Mouse (Mus musculus) liver, embryonic 12.5 days (tissue): ENCODE results near the gene Gm9903. TPM values are rescaled to one million over a fixed set of nuclear protein-coding genes. Genes with fewer than 3 reads are reported as not detected.

ENCODE experiments used
- ATAC-seq: fragments of 200-750 bp; cut with Nextera tagmentation; 2 replicates; pipeline ENCODE4 v1.8.0; 2017; ENCODE audit warnings: moderate number of reproducible peaks, mild to moderate bottlenecking, moderate library complexity
- H3K27ac ChIP-seq: fragments of 300-500 bp; sonication (generic); 2 replicates; pipeline ENCODE4 v1.5.1; 2016; ENCODE audit warnings: mild to moderate bottlenecking
- H3K27me3 ChIP-seq: fragments of 300-500 bp; sonication (generic); replicated peaks from 2 replicates; pipeline ENCODE4 v1.6.1; 2016; ENCODE audit warnings: mild to moderate bottlenecking, moderate library complexity
- H3K36me3 ChIP-seq: fragments of 300-500 bp; sonication (generic); 2 replicates; pipeline ENCODE4 v1.6.1; 2016; ENCODE audit warnings: mild to moderate bottlenecking, moderate library complexity
- H3K4me1 ChIP-seq: fragments of 300-500 bp; sonication (generic); 2 replicates; pipeline ENCODE4 v1.6.1; 2016
- H3K4me2 ChIP-seq: fragments of 300-500 bp; sonication (generic); 2 replicates; pipeline ENCODE4 v1.6.1; 2016; ENCODE audit warnings: mild to moderate bottlenecking, moderate library complexity
- H3K4me3 ChIP-seq: fragments of 300-500 bp; sonication (generic); 2 replicates; pipeline ENCODE4 v1.5.1; 2016; ENCODE audit warnings: mild to moderate bottlenecking, moderate library complexity
- H3K9ac ChIP-seq: fragments of 300-500 bp; sonication (generic); 2 replicates; pipeline ENCODE4 v1.6.1; 2016; ENCODE audit warnings: mild to moderate bottlenecking, moderate library complexity
- H3K9me3 ChIP-seq: fragments of 300-500 bp; sonication (generic); replicated peaks from 2 replicates; pipeline ENCODE4 v1.6.1; 2016; ENCODE audit warnings: mild to moderate bottlenecking, moderate library complexity
- WGBS: fragments of 180-500 bp; shearing (Covaris S2); methylation state at CpG from one replicate; pipeline ENCODE4 v1.1.7; 2016; ENCODE audit not compliant: insufficient replicate concordance; 5-methylcytosine and 5-hydroxymethylcytosine counted together
- polyA plus RNA-seq: library from polyadenylated mRNA; unstranded; fragments of >200 nt; fragmentation: Nextera tagmentation; extraction: Ambion mirVana; gene quantifications from 2 replicates; pipeline ENCODE4 v1.2.1, GENCODE M21; 2016

The Gm9903 gene
- polyA plus RNA-seq, 1 experiment from 2014 or later: 0.11 TPM

DNA sequence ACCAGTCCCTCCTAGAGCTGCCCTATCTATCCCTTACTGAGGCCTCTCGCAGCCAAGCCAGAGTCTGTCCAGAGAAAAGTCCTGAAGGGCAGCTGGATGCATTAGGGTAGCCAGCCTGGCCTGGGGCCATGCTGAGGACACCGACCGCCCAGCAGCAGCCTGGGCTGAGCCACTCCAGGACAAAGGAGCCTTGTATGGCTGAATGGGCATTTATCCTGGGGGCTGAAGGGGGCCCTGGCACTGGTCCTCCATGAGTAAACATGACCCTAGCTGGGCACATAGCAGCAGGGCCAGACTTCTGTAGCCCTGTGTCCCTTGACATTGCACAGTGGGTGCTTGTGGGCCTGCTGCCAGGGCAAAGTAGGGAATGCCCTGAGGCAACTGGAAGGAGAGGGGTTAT lies 44.7 kb downstream of the Gm9903 start:
- 90% methylated on average over 3 of the region's 3 CpGs for WGBS
- Histone ChIP-seq H3K27ac (no peak overlapping the region), H3K9ac (no peak overlapping the region), H3K4me1 (peaks cover 6% of the 10 kb centered on the region; the same call in 1 of the 2 replicates), H3K36me3 (peaks cover 49% of the 10 kb centered on the region), H3K27me3 (no peaks in the 10 kb centered on the region), H3K4me3 (no peak overlapping the region), H3K4me2 (no peak overlapping the region), H3K9me3 (no peaks in the 10 kb centered on the region)
- 0 out of 2 replicates have a peak, but pooled peaks have one; percentile 15 for ATAC-seq

DNA sequence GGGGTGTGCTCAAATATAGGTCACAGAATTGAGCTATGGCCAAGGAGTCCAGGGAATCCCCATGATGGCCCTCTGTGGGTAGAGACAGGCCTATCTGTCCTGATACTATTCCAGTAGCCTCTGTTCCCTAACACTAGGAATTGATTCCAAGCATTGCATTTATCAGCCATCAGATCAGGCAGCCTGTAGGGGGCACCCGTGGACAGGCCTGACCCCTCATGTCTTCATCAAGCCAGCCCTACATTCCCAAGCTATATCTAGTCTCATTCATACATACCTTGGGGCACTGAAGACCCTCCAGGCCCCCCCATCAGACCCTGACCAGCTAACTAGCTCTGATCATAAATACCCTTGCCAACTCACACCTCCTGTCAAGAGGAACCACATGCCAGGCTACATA lies 46.2 kb downstream of the Gm9903 start:
- peaks cover 34% of the 10 kb centered on the region for H3K36me3 ChIP-seq
- H3K27ac ChIP-seq: no peak overlapping the region
- H3K27me3 ChIP-seq: no peaks in the 10 kb centered on the region
- H3K4me1 ChIP-seq: peaks cover 14% of the 10 kb centered on the region
- no peak for ATAC-seq
- H3K9me3 ChIP-seq: no peaks in the 10 kb centered on the region
- no peak overlapping the region for H3K4me3 ChIP-seq
- no peak overlapping the region for H3K4me2 ChIP-seq
- WGBS: 4% methylated on average over 1 of the region's 1 CpGs
- H3K9ac ChIP-seq: no peak overlapping the region

DNA sequence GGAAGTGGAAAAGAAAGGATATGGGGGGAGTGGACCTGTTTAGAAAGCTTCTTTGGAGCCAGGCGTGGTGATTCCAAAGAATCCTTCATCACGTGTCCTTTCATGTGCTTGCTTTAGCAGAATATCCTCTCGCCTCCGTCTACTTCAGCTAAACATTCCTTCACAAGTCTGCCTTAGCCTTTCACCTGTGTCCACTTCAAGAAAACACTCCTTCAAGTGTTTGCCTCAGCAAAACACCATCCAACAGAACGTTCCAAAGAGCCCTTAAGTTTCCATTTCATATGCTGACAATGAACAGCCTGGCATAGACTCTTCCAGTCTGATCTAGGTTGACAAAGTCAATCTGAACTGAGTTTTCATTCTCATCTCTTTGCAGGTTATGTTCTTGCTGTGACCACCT lies 48.5 kb downstream of the Gm9903 start:
- no peak overlapping the region for H3K27ac ChIP-seq
- H3K4me3 ChIP-seq: no peak overlapping the region
- no peak overlapping the region for H3K4me2 ChIP-seq
- H3K9ac ChIP-seq: no peak overlapping the region
- peaks cover 11% of the 10 kb centered on the region for H3K36me3 ChIP-seq
- no peaks in the 10 kb centered on the region for H3K9me3 ChIP-seq
- no peaks in the 10 kb centered on the region for H3K27me3 ChIP-seq
- WGBS: 74% methylated on average over 5 of the region's 5 CpGs
- ATAC-seq: no peak
- H3K4me1 ChIP-seq: peaks cover 34% of the 10 kb centered on the region

DNA sequence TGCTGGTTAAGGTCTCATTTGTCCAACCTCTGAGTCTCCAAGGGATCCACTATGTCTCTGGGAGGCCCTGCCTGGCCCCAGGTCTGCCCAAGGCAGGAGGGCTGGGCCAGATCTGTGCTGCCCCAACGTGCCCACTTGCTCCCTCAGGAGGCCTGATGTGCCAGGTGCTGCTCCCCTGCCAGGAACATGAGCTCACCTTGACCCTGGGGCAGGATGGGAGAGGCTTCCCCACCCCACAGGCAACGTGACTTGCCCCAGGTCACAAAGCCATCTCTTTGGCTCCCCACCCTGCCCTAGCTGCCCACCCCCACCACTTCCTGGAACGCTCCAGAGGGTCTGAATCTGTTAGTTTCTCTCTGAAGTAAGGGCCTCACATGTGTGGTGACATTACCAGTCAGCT lies 51.3 kb downstream of the Gm9903 start:
- peaks cover 37% of the 10 kb centered on the region for H3K4me1 ChIP-seq
- no peaks in the 10 kb centered on the region for H3K9me3 ChIP-seq
- no peak overlapping the region for H3K4me3 ChIP-seq
- H3K9ac ChIP-seq: no peak overlapping the region
- H3K27me3 ChIP-seq: 0 out of 2 replicates have a peak, but pooled peaks cover under 1% of the 10 kb centered on the region
- H3K27ac ChIP-seq: peak overlapping the region; percentile 46; the same call in 1 of the 2 replicates
- H3K4me2 ChIP-seq: no peak overlapping the region
- H3K36me3 ChIP-seq: no peaks in the 10 kb centered on the region
- WGBS: 23% methylated on average over 3 of the region's 3 CpGs
- no peak for ATAC-seq

Other genes with a start within 250 kb of the Gm9903 start
- not detected in 2 replicates for gene Nkx1-1, start 195.9 kb upstream of the Gm9903 start, polyA plus RNA-seq
- 32.4 and 40.7 TPM in 2 replicates for gene Fam53a, start 290 bp upstream of the Gm9903 start, polyA plus RNA-seq
- gene Slbp, start 22.6 kb downstream of the Gm9903 start, polyA plus RNA-seq: 326 and 340 TPM in 2 replicates
- 199 and 203 TPM in 2 replicates for gene Tacc3, start 28.2 kb downstream of the Gm9903 start, polyA plus RNA-seq
- gene Tmem129, start 28.5 kb downstream of the Gm9903 start, polyA plus RNA-seq: 26.4 and 27.3 TPM in 2 replicates
- gene Fgfr3, start 91.7 kb downstream of the Gm9903 start, polyA plus RNA-seq: 4.5 and 4.8 TPM in 2 replicates
- gene Letm1, start 152.9 kb downstream of the Gm9903 start, polyA plus RNA-seq: 40.9 and 41.7 TPM in 2 replicates
- 38.1 and 40.0 TPM in 2 replicates for gene Nsd2, start 190.8 kb downstream of the Gm9903 start, polyA plus RNA-seq